Mouse (Mus musculus): Measurements from ENCODE around the gene Thrb.

- TF ChIP-seq CTCF (IDR thresholded peaks at IDR 0.05; ENCODE audit: borderline replicate concordance, insufficient read depth, low read depth, low read length) (no peak), POLR2A (IDR thresholded peaks at IDR 0.05; ENCODE audit: borderline replicate concordance, insufficient read depth, low read length) (no peak)
These were observed 107.9 kb downstream of the Thrb start for GRCm38 (mm10) chr14:17767987-17768386.
